Mouse (Mus musculus) heart, embryonic 16.5 days (tissue): ENCODE measurements around the gene Tbxa2r. TPM values are rescaled to one million over a fixed set of nuclear protein-coding genes. Genes with fewer than 3 reads are reported as not detected.

ENCODE experiments used
- ATAC-seq: fragments of 200-750 bp; cut with Nextera tagmentation; replicated peaks from 2 replicates; pipeline ENCODE4 v1.8.0; 2017; ENCODE audit warnings: moderate number of reproducible peaks; ENCODE audit not compliant: insufficient read depth, low FRiP score; ENCODE audit errors: extremely low read depth
- H3K27ac ChIP-seq: fragments of 300-500 bp; sonication (generic); 2 replicates; pipeline ENCODE4 v1.5.1; 2014; ENCODE audit warnings: mild to moderate bottlenecking, low read length, control low read depth, moderate library complexity
- H3K27me3 ChIP-seq: fragments of 300-500 bp; sonication (generic); 2 replicates; pipeline ENCODE4 v1.6.1; 2014; ENCODE audit warnings: low read length, mixed read lengths; ENCODE audit not compliant: control insufficient read depth, insufficient read depth
- H3K36me3 ChIP-seq: fragments of 300-500 bp; sonication (generic); 2 replicates; pipeline ENCODE4 v1.6.1; 2014; ENCODE audit not compliant: control insufficient read depth, insufficient read depth
- H3K4me1 ChIP-seq: fragments of 300-500 bp; sonication (generic); 2 replicates; pipeline ENCODE4 v1.6.1; 2014; ENCODE audit warnings: low read length, mixed read lengths; ENCODE audit not compliant: control insufficient read depth, insufficient read depth
- H3K4me2 ChIP-seq: fragments of 300-500 bp; sonication (generic); 2 replicates; pipeline ENCODE4 v1.6.1; 2014; ENCODE audit warnings: low read depth, mild to moderate bottlenecking, control low read depth, low read length
- H3K4me3 ChIP-seq: fragments of 300-500 bp; sonication (generic); 2 replicates; pipeline ENCODE4 v1.5.1; 2014; ENCODE audit warnings: mild to moderate bottlenecking, control low read depth, low read length
- H3K9ac ChIP-seq: fragments of 300-500 bp; sonication (generic); 2 replicates; pipeline ENCODE4 v1.6.1; 2014; ENCODE audit warnings: low read length, control low read depth
- H3K9me3 ChIP-seq: fragments of 300-500 bp; sonication (generic); replicated peaks from 2 replicates; pipeline ENCODE4 v1.6.1; 2016; ENCODE audit warnings: low read length; ENCODE audit not compliant: control insufficient read depth
- WGBS: fragments of 180-500 bp; shearing (Covaris S2); extraction: QIAGEN DNeasy Blood & Tissue Kit; methylation state at CpG from one replicate; pipeline ENCODE4 v1.1.7; 2014; 5-methylcytosine and 5-hydroxymethylcytosine counted together
- polyA plus RNA-seq: library from polyadenylated mRNA; unstranded; fragments of >200 nt; fragmentation: Nextera tagmentation; extraction: Ambion mirVana; gene quantifications from 2 replicates; pipeline ENCODE4 v1.2.1, GENCODE M21; 2015

The Tbxa2r gene
- polyA plus RNA-seq, 1 experiment from 2014 or later = 15.2 TPM

GRCm38 (mm10) chr10:81377793-81378552 is 49.4 kb downstream of the Tbxa2r start, which contains the start of gene Fzr1:
Fzr1 (minus strand) TSS chr10:81378516.
- Histone ChIP-seq H3K9me3 (no peaks in the 10 kb centered on the region), H3K4me2 (peak within 1 kb of the TSS; percentile 82), H3K27me3 (no peaks in the 10 kb centered on the region), H3K4me3 (peak within 1 kb of the TSS; percentile 86), H3K36me3 (peaks cover 7% of the 10 kb centered on the region), H3K9ac (peak within 1 kb of the TSS; percentile 95), H3K4me1 (peaks cover 26% of the 10 kb centered on the region), H3K27ac (peak within 1 kb of the TSS; percentile 78)
- under 1% methylated on average over 55 of the region's 59 CpGs for WGBS
- no peak; the same call in 1 of the 2 replicates for ATAC-seq

GRCm38 (mm10) chr10:81378553-81379182 is 50.1 kb downstream of the Tbxa2r start:
- peak; percentile 94 for ATAC-seq
- Histone ChIP-seq H3K9me3 (no peaks in the 10 kb centered on the region), H3K4me1 (peaks cover 26% of the 10 kb centered on the region), H3K9ac (peak overlapping the region; percentile 73), H3K27ac (peak overlapping the region; percentile 78), H3K36me3 (peaks cover 6% of the 10 kb centered on the region), H3K27me3 (no peaks in the 10 kb centered on the region), H3K4me2 (peak overlapping the region; percentile 76), H3K4me3 (peak overlapping the region; percentile 86)
- WGBS = under 1% methylated on average over 46 of the region's 46 CpGs

DNA sequence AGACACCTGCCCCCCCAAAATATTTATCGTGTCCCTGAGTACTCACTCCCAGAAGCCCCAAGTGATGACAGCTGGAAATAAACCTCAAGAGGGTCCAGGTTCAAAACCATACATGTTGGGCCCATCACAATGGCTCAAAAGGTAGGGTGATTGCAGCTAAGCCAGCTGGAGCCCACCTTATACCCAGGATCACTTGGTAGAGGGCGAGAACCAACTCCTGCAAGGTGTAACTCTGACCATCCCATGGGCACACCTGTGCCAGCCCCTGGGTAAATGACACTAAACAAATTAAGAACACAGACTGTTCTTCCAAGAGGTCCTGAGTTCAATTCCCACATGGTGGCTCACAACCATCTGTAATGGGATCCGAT is 50.6 kb downstream of the Tbxa2r start:
- H3K4me2 ChIP-seq = peak overlapping the region; percentile 76
- peaks cover 26% of the 10 kb centered on the region for H3K4me1 ChIP-seq
- no peak for ATAC-seq
- H3K36me3 ChIP-seq = peaks cover 4% of the 10 kb centered on the region
- 62% methylated on average over 3 of the region's 3 CpGs for WGBS
- peak overlapping the region; percentile 78 for H3K27ac ChIP-seq
- H3K9ac ChIP-seq = peak overlapping the region; percentile 73
- H3K4me3 ChIP-seq = peak overlapping the region; percentile 86
- H3K27me3 ChIP-seq = no peaks in the 10 kb centered on the region
- H3K9me3 ChIP-seq = no peaks in the 10 kb centered on the region

GRCm38 (mm10) chr10:81379809-81380378 is 51.4 kb downstream of the Tbxa2r start:
- Histone ChIP-seq H3K27ac (no peak overlapping the region), H3K36me3 (peaks cover 4% of the 10 kb centered on the region), H3K9me3 (no peaks in the 10 kb centered on the region), H3K4me1 (peaks cover 26% of the 10 kb centered on the region), H3K9ac (no peak overlapping the region), H3K4me2 (no peak overlapping the region), H3K4me3 (no peak overlapping the region), H3K27me3 (no peaks in the 10 kb centered on the region)
- 83% methylated on average over 6 of the region's 6 CpGs for WGBS
- no peak for ATAC-seq

DNA sequence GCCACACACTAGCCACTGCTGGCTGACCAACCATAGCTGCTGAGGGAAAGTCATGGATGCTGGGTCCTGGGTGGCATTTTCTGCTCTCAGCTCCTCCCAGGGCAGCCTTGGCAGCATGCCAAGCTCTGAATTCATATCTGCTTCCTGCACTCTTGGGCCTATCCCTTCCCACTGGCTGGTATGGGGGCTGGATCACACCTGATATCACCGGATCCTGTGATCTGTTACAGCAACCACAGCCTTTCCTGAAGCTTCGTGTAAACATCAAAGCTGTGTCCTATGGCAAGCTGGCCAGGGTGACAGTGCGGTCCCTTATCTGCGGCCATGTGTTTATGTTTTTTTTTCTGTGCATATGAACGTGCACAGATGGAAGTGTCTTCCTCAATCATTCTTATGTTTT is 53.5 kb downstream of the Tbxa2r start:
- H3K4me3 ChIP-seq = no peak overlapping the region
- ATAC-seq = no peak
- WGBS = 27% methylated on average over 5 of the region's 5 CpGs
- peak overlapping the region; percentile 72 for H3K27ac ChIP-seq
- H3K9me3 ChIP-seq = no peaks in the 10 kb centered on the region
- H3K36me3 ChIP-seq = peaks cover 12% of the 10 kb centered on the region
- no peaks in the 10 kb centered on the region for H3K27me3 ChIP-seq
- H3K4me2 ChIP-seq = no peak overlapping the region
- peaks cover 23% of the 10 kb centered on the region for H3K4me1 ChIP-seq
- peak overlapping the region; percentile 19; the same call in 1 of the 2 replicates for H3K9ac ChIP-seq

GRCm38 (mm10) chr10:81383802-81384604 is 55.5 kb downstream of the Tbxa2r start, which contains the start of the genes Dohh and Gm48551:
Dohh (plus strand) TSS chr10:81384428.
Gm48551 (plus strand) TSS chr10:81384466.
- Histone ChIP-seq H3K4me2 (peak within 1 kb of the TSS; percentile 69), H3K4me3 (peak within 1 kb of the TSS; percentile 82)

GRCm38 (mm10) chr10:81384605-81384982 is 56.1 kb downstream of the Tbxa2r start:
- Histone ChIP-seq H3K9me3 (no peaks in the 10 kb centered on the region), H3K27ac (peak overlapping the region; percentile 83), H3K9ac (peak overlapping the region; percentile 82), H3K27me3 (no peaks in the 10 kb centered on the region), H3K4me3 (peak overlapping the region; percentile 82), H3K4me2 (peak overlapping the region; percentile 69), H3K4me1 (peaks cover 19% of the 10 kb centered on the region), H3K36me3 (peaks cover 25% of the 10 kb centered on the region)
- peak; percentile 11; the same call in 1 of the 2 replicates for ATAC-seq
- under 1% methylated on average over 19 of the region's 19 CpGs for WGBS

More at GRCm38 (mm10) chr10:81383802-81384604, 55.5 kb downstream of the Tbxa2r start, which contains the start of the genes Dohh and Gm48551:
- H3K9ac ChIP-seq = peak within 1 kb of the TSS; percentile 82
- WGBS = 4% methylated on average over 51 of the region's 54 CpGs
- peaks cover 18% of the 10 kb centered on the region for H3K4me1 ChIP-seq
- ATAC-seq = peak; percentile 92
- H3K9me3 ChIP-seq = no peaks in the 10 kb centered on the region
- H3K27ac ChIP-seq = peak within 1 kb of the TSS; percentile 83
- peaks cover 25% of the 10 kb centered on the region for H3K36me3 ChIP-seq
- H3K27me3 ChIP-seq = no peaks in the 10 kb centered on the region
